Comparison of ENCODE assay signal across 13 mouse cellular contexts in the genomic region with DNA sequence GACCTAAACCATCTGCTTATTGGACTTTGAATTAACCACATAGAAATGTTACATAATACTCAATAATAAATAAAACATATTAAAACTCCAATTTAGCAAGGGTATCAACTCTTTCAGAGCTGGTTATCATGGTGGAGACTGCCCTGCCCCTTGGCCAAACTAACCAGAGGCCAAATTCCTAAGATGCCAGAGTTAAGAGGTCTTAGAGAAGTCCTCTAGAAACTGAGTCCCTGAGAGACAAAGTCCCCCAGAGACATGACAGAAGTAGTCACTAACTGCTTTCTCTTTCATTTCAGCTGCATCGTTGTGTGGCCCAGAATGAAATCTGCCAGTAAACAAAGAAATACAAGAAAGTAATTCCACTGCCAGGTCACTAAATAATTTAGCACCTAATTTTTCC.
DNase-seq lines count a peak whose midpoint lies in the region; ATAC-seq and TF ChIP-seq lines count a peak whose summit lies in the region.
"Had no signal": no experiment of that assay in that cellular context is flagged by ENCODE, and none has a peak within 500 bp of the region (broad histone marks: within the 10 kb centered on the region; RNA-seq: fewer than 3 reads in every experiment).

No protein-coding gene starts in this region.

- TF ChIP-seq POLR2A in small intestine, adult 2 months (IDR thresholded peaks at IDR 0.05; ENCODE audit: low read depth, low read length), result no peak

- peak overlapping the region; percentile 85 for H3K27ac ChIP-seq in gastrocnemius, adult 2 months
- peak overlapping the region; percentile 56; the same call in 1 of the 2 replicates for H3K27ac ChIP-seq in lung, embryonic 14.5 days (ENCODE audit: low read depth)
- H3K27ac ChIP-seq in heart, embryonic 14.5 days (replicated peaks in 1 of 2; ENCODE audit: control insufficient read depth in 1 of 2, insufficient read depth in 1 of 2, low read depth in 2 of 2, low read length in 2 of 2), result peak overlapping the region; percentile 53 to 73; a peak in 3 of 4 replicates
- 0 out of 2 replicates have a peak overlapping the region, but pooled peaks have one; percentile 39 for H3K27ac ChIP-seq in small intestine, adult 2 months (ENCODE audit: insufficient read depth, low read depth, low read length)
- H3K27ac ChIP-seq: hindbrain, embryonic 14.5 days; limb, embryonic 15.5 days; neural tube, embryonic 13.5 days had no signal

- H3K9ac ChIP-seq in lung, embryonic 14.5 days, result no peak overlapping the region
- peak overlapping the region; percentile 38 for H3K9ac ChIP-seq in heart, embryonic 14.5 days (ENCODE audit: low read length)
- H3K9ac ChIP-seq: hindbrain, embryonic 14.5 days; limb, embryonic 15.5 days; neural tube, embryonic 13.5 days had no signal

- peak overlapping the region; percentile 63 for H3K4me3 ChIP-seq in gastrocnemius, adult 2 months
- H3K4me3 ChIP-seq in lung, embryonic 14.5 days (ENCODE audit: low read depth, low read length), result no peak overlapping the region
- 0 out of 4 replicates have a peak overlapping the region, but pooled peaks of 1 of the 2 experiments have one; percentile 7 for H3K4me3 ChIP-seq in heart, embryonic 14.5 days (ENCODE audit: control insufficient read depth in 1 of 2, insufficient read depth in 1 of 2, low read depth in 1 of 2, low read length in 2 of 2)
- no peak overlapping the region for H3K4me3 ChIP-seq in small intestine, adult 2 months (ENCODE audit: low read depth, low read length)
- H3K4me3 ChIP-seq: limb, embryonic 15.5 days; neural tube, embryonic 13.5 days had no signal

- peaks cover 14% of the 10 kb centered on the region; the same call in 1 of the 2 replicates for H3K4me1 ChIP-seq in lung, embryonic 14.5 days (ENCODE audit: insufficient read depth)
- peaks cover 4 to 42% of the 10 kb centered on the region in 2 experiments for H3K4me1 ChIP-seq in heart, embryonic 14.5 days (ENCODE audit: control insufficient read depth in 2 of 2, insufficient read depth in 2 of 2, low read length in 2 of 2)
- H3K4me1 ChIP-seq in small intestine, adult 2 months (ENCODE audit: control insufficient read depth, insufficient read depth, insufficient read length, low read length), result no peaks in the 10 kb centered on the region

- no peak for TF ChIP-seq CTCF in gastrocnemius, adult 2 months (IDR thresholded peaks at IDR 0.05)
- no peak for TF ChIP-seq CTCF in lung, embryonic 14.5 days (IDR thresholded peaks at IDR 0.05; ENCODE audit: low read depth)
- no peak for TF ChIP-seq CTCF in small intestine, adult 2 months (IDR thresholded peaks at IDR 0.05; ENCODE audit: extremely low read depth, insufficient read length, insufficient replicate concordance, low read depth, low read length)

- H3K4me2 ChIP-seq in lung, embryonic 14.5 days, result peak overlapping the region; percentile 23; the same call in 1 of the 2 replicates
- H3K4me2 ChIP-seq in heart, embryonic 14.5 days (ENCODE audit: low read length), result peak overlapping the region; percentile 61
- H3K4me2 ChIP-seq: limb, embryonic 15.5 days; neural tube, embryonic 13.5 days had no signal

- intact Hi-C loops in gastrocnemius, adult 2 months (cut with DNase I), result no loop called here

- WGBS in lung, embryonic 14.5 days, result 22% methylated on average over 1 of the region's 1 CpGs
- WGBS in heart, embryonic 14.5 days, result 6% methylated on average over 1 of the region's 1 CpGs
- 10% methylated on average over 1 of the region's 1 CpGs for WGBS in small intestine, adult 2 months

- DNase-seq in gastrocnemius, adult 2 months, result no peak
- no peak for DNase-seq in gastrocnemius, postnatal 10 days
- DNase-seq in lung, embryonic 14.5 days, result no peak
- no peak for DNase-seq in lung, postnatal 4 days
- DNase-seq in frontal cortex, postnatal 10 days (ENCODE audit: low spot score in 2 of 2), result no peak
- no peak for DNase-seq in embryo, embryonic 10.5 days (ENCODE audit: low spot score)
- DNase-seq: cerebellum, adult 11 months had no signal

- ATAC-seq in lung, embryonic 14.5 days (ENCODE audit: insufficient read depth), result no peak
- no peak for ATAC-seq in heart, embryonic 14.5 days (ENCODE audit: insufficient number of reproducible peaks, insufficient read depth, low FRiP score, low read depth)
- ATAC-seq: activated CD4-positive, CD25-positive, alpha-beta regulatory T cell, adult 4 months had no signal

- no peaks in the 10 kb centered on the region for H3K27me3 ChIP-seq in lung, embryonic 14.5 days (ENCODE audit: insufficient read depth, low read length)
- no peaks in the 10 kb centered on the region for H3K27me3 ChIP-seq in heart, embryonic 14.5 days (ENCODE audit: control insufficient read depth, insufficient read depth, low read length)
- no peaks in the 10 kb centered on the region for H3K27me3 ChIP-seq in small intestine, adult 2 months (ENCODE audit: control insufficient read depth, insufficient read depth, low read length)
- H3K27me3 ChIP-seq: limb, embryonic 15.5 days; neural tube, embryonic 13.5 days had no signal

- no peaks in the 10 kb centered on the region for H3K9me3 ChIP-seq in lung, embryonic 14.5 days (ENCODE audit: low read depth, low read length)
- H3K9me3 ChIP-seq in heart, embryonic 14.5 days (ENCODE audit: control insufficient read depth, low read length), result no peaks in the 10 kb centered on the region
- H3K9me3 ChIP-seq: limb, embryonic 15.5 days; neural tube, embryonic 13.5 days had no signal

- H3K36me3 ChIP-seq in lung, embryonic 14.5 days (ENCODE audit: insufficient read depth), result peaks cover 54% of the 10 kb centered on the region
- H3K36me3 ChIP-seq in heart, embryonic 14.5 days (ENCODE audit: control insufficient read depth, insufficient read depth, low read length), result peaks cover 41% of the 10 kb centered on the region
- peaks cover 5% of the 10 kb centered on the region; the same call in 1 of the 2 replicates for H3K36me3 ChIP-seq in small intestine, adult 2 months (ENCODE audit: control insufficient read depth, insufficient read depth, low read length)
